Mouse (Mus musculus) kidney, postnatal 0 days (tissue): Measurements from ENCODE around the gene Klhl31. TPM values are rescaled to one million over a fixed set of nuclear protein-coding genes. Genes with fewer than 3 reads are reported as not detected.

ENCODE experiments used
- ATAC-seq: fragments of 200-750 bp; cut with Nextera tagmentation; replicated peaks from 2 replicates; pipeline ENCODE4 v1.8.0; 2017; ENCODE audit warnings: low read depth, moderate number of reproducible peaks, moderate TSS enrichment, moderate library complexity; ENCODE audit not compliant: low FRiP score
- DNase-seq: peaks from one replicate; pipeline ENCODE4 v3.0.0-alpha.2; 2016; ENCODE audit warnings: low spot score
- H3K27ac ChIP-seq: fragments of 300-500 bp; sonication (generic); 2 replicates; pipeline ENCODE4 v1.5.1; 2014; ENCODE audit warnings: mild to moderate bottlenecking
- H3K27me3 ChIP-seq: fragments of 300-500 bp; sonication (generic); 2 replicates; pipeline ENCODE4 v1.6.1; 2014; ENCODE audit warnings: low read length, mixed read lengths; ENCODE audit not compliant: insufficient read depth
- H3K36me3 ChIP-seq: fragments of 300-500 bp; sonication (generic); 2 replicates; pipeline ENCODE4 v1.6.1; 2014; ENCODE audit warnings: low read length, mixed read lengths; ENCODE audit not compliant: insufficient read depth
- H3K4me1 ChIP-seq: fragments of 300-500 bp; sonication (generic); replicated peaks from 2 replicates; pipeline ENCODE4 v1.6.1; 2014; ENCODE audit warnings: antibody characterized with exemption, low read length, mixed read lengths; ENCODE audit not compliant: insufficient read depth
- H3K4me2 ChIP-seq: fragments of 300-500 bp; sonication (generic); 2 replicates; pipeline ENCODE4 v1.6.1; 2014; ENCODE audit warnings: mild to moderate bottlenecking, low read length, moderate library complexity, mixed read lengths
- H3K4me3 ChIP-seq: fragments of 300-500 bp; sonication (generic); replicated peaks from 2 replicates; pipeline ENCODE4 v1.5.1; 2014; ENCODE audit warnings: low read depth, low read length
- H3K9ac ChIP-seq: fragments of 300-500 bp; sonication (generic); 2 replicates; pipeline ENCODE4 v1.6.1; 2014; ENCODE audit warnings: low read depth, low read length
- H3K9me3 ChIP-seq: fragments of 300-500 bp; sonication (generic); replicated peaks from 2 replicates; pipeline ENCODE4 v1.6.1; 2016; ENCODE audit warnings: low read length, inconsistent platforms, mixed read lengths
- CTCF ChIP-seq: IDR thresholded peaks from 2 replicates; pipeline ENCODE4 v1.5.1; 2016; ENCODE audit warnings: antibody characterized with exemption, low read depth, mild to moderate bottlenecking, moderate library complexity
- WGBS: fragments of 180-500 bp; shearing (Covaris S2); extraction: QIAGEN DNeasy Blood & Tissue Kit; methylation state at CpG from one replicate; pipeline ENCODE4 v1.1.7; 2014; 5-methylcytosine and 5-hydroxymethylcytosine counted together
- polyA plus RNA-seq: library from polyadenylated mRNA; unstranded; fragments of >200 nt; fragmentation: Nextera tagmentation; extraction: Ambion mirVana; gene quantifications from 2 replicates; pipeline ENCODE4 v1.2.1, GENCODE M21; 2015

Klhl31 gene
- polyA plus RNA-seq, 1 experiment from 2014 or later: 0.49 TPM

GRCm38 (mm10) chr9:77684938-77685337 is 48.6 kb downstream of the Klhl31 start:
- Histone ChIP-seq H3K27ac (no peak overlapping the region), H3K9me3 (no peaks in the 10 kb centered on the region), H3K4me2 (no peak overlapping the region), H3K9ac (no peak overlapping the region), H3K27me3 (no peaks in the 10 kb centered on the region), H3K4me3 (no peak overlapping the region), H3K4me1 (no peaks in the 10 kb centered on the region), H3K36me3 (no peaks in the 10 kb centered on the region)
- DNase-seq: no peak
- TF ChIP-seq CTCF: peak; percentile 42; the same call in 1 of the 2 replicates
- 80% methylated on average over 4 of the region's 4 CpGs for WGBS
- no peak for ATAC-seq

GRCm38 (mm10) chr9:77685825-77686500 is 49.7 kb downstream of the Klhl31 start:
- no peak overlapping the region for H3K4me3 ChIP-seq
- DNase-seq (no peak), ATAC-seq (no peak)
- H3K4me1 ChIP-seq: no peaks in the 10 kb centered on the region
- H3K36me3 ChIP-seq: no peaks in the 10 kb centered on the region
- no peak overlapping the region for H3K27ac ChIP-seq
- no peaks in the 10 kb centered on the region for H3K9me3 ChIP-seq
- 71% methylated on average over 5 of the region's 5 CpGs for WGBS
- no peak for TF ChIP-seq CTCF
- H3K27me3 ChIP-seq: no peaks in the 10 kb centered on the region
- H3K9ac ChIP-seq: no peak overlapping the region
- H3K4me2 ChIP-seq: no peak overlapping the region

GRCm38 (mm10) chr9:77692707-77693106 is 56.4 kb downstream of the Klhl31 start:
- Histone ChIP-seq H3K4me1 (no peaks in the 10 kb centered on the region), H3K27ac (no peak overlapping the region), H3K27me3 (no peaks in the 10 kb centered on the region), H3K4me3 (no peak overlapping the region), H3K9me3 (no peaks in the 10 kb centered on the region), H3K9ac (no peak overlapping the region), H3K4me2 (no peak overlapping the region), H3K36me3 (no peaks in the 10 kb centered on the region)
- DNase-seq (no peak), ATAC-seq (no peak)
- 67% methylated on average over 7 of the region's 7 CpGs for WGBS
- TF ChIP-seq CTCF: no peak

GRCm38 (mm10) chr9:77693405-77693804 is 57.1 kb downstream of the Klhl31 start:
- no peak overlapping the region for H3K4me3 ChIP-seq
- TF ChIP-seq CTCF: peak; percentile 50
- ATAC-seq (no peak), DNase-seq (no peak)
- no peaks in the 10 kb centered on the region for H3K36me3 ChIP-seq
- no peaks in the 10 kb centered on the region for H3K9me3 ChIP-seq
- H3K27me3 ChIP-seq: no peaks in the 10 kb centered on the region
- H3K9ac ChIP-seq: no peak overlapping the region
- WGBS: 87% methylated on average over 1 of the region's 1 CpGs
- no peak overlapping the region for H3K27ac ChIP-seq
- no peak overlapping the region for H3K4me2 ChIP-seq
- H3K4me1 ChIP-seq: no peaks in the 10 kb centered on the region

- H3K36me3 ChIP-seq: no peaks in the 10 kb centered on the region
- 51% methylated on average over 5 of the region's 5 CpGs for WGBS
- no peaks in the 10 kb centered on the region for H3K9me3 ChIP-seq
- H3K4me3 ChIP-seq: no peak overlapping the region
- H3K4me2 ChIP-seq: no peak overlapping the region
- peak; percentile 37 for DNase-seq
- no peak overlapping the region for H3K9ac ChIP-seq
- no peak overlapping the region for H3K27ac ChIP-seq
- no peaks in the 10 kb centered on the region for H3K4me1 ChIP-seq
- no peak for ATAC-seq
- H3K27me3 ChIP-seq: no peaks in the 10 kb centered on the region
- no peak for TF ChIP-seq CTCF
Measured at GRCm38 (mm10) chr9:77695586-77695985, 59.3 kb downstream of the Klhl31 start.

- no peak for ATAC-seq
- Histone ChIP-seq H3K27ac (no peak overlapping the region), H3K4me1 (no peaks in the 10 kb centered on the region), H3K9ac (no peak overlapping the region), H3K36me3 (no peaks in the 10 kb centered on the region), H3K27me3 (no peaks in the 10 kb centered on the region), H3K4me2 (no peak overlapping the region), H3K4me3 (no peak overlapping the region), H3K9me3 (no peaks in the 10 kb centered on the region)
- 84% methylated on average over 4 of the region's 4 CpGs for WGBS
- no peak for DNase-seq
- no peak for TF ChIP-seq CTCF
Measured at GRCm38 (mm10) chr9:77703476-77703875, 67.2 kb downstream of the Klhl31 start.

GRCm38 (mm10) chr9:77704108-77704507 is 67.8 kb downstream of the Klhl31 start:
- H3K9me3 ChIP-seq: no peaks in the 10 kb centered on the region
- TF ChIP-seq CTCF: no peak
- H3K27me3 ChIP-seq: no peaks in the 10 kb centered on the region
- no peak overlapping the region for H3K4me2 ChIP-seq
- no peak overlapping the region for H3K9ac ChIP-seq
- no peaks in the 10 kb centered on the region for H3K4me1 ChIP-seq
- ATAC-seq (no peak), DNase-seq (no peak)
- WGBS: 70% methylated on average over 4 of the region's 4 CpGs
- no peak overlapping the region for H3K27ac ChIP-seq
- no peak overlapping the region for H3K4me3 ChIP-seq
- H3K36me3 ChIP-seq: no peaks in the 10 kb centered on the region
